Mouse (Mus musculus): ENCODE data around the gene Abi1.

- TF ChIP-seq CTCF (IDR thresholded peaks at IDR 0.05; ENCODE audit: low read depth, low read length) (no peak), POLR2AphosphoS5 (IDR thresholded peaks at IDR 0.05; ENCODE audit: insufficient replicate concordance, low read depth, low read length) (no peak)
Measured at GRCm38 (mm10) chr2:23030631-23031030, 9.4 kb downstream of the Abi1 start.
